Mouse (Mus musculus) bone marrow, adult 2 months (tissue): ENCODE data around the gene Luc7l3. TPM values are rescaled to one million over a fixed set of nuclear protein-coding genes. Genes with fewer than 3 reads are reported as not detected.

Source experiments
- H3K27ac ChIP-seq: fragments of 200-500 bp; 2 replicates; pipeline ENCODE4 v1.5.1; 2012; ENCODE audit warnings: low read depth, mild to moderate bottlenecking, control low read depth, inconsistent platforms, low read length; ENCODE audit not compliant: control insufficient read depth, poor library complexity, insufficient read depth
- H3K4me1 ChIP-seq: fragments of 200-500 bp; 2 replicates; pipeline ENCODE4 v1.6.1; 2011; ENCODE audit warnings: low read length; ENCODE audit not compliant: control insufficient read depth, insufficient read depth
- H3K4me3 ChIP-seq: fragments of 200-500 bp; replicated peaks from 2 replicates; pipeline ENCODE3; 2011; ENCODE audit warnings: mild to moderate bottlenecking, low read depth, low read length, control low read depth; ENCODE audit not compliant: control insufficient read depth
- CTCF ChIP-seq: fragments of 200-500 bp; IDR thresholded peaks from 2 replicates; pipeline ENCODE4 v1.5.1; 2011; ENCODE audit warnings: low read length, control low read depth; ENCODE audit not compliant: control insufficient read depth, insufficient read depth
- POLR2A ChIP-seq: fragments of 200-500 bp; IDR thresholded peaks from 2 replicates; pipeline ENCODE4 v1.6.1; 2011; ENCODE audit warnings: low read depth, mild to moderate bottlenecking, control low read depth, low read length, borderline replicate concordance; ENCODE audit not compliant: control insufficient read depth
- WGBS: fragments of 180-500 bp; shearing (Covaris S2); methylation state at CpG from one replicate; pipeline ENCODE4 v1.1.7; 2018; 5-methylcytosine and 5-hydroxymethylcytosine counted together
- polyA plus RNA-seq: library from polyadenylated mRNA; stranded (reverse); fragments of >200 nt; gene quantifications from 2 replicates; pipeline ENCODE4 v1.2.4, GENCODE M21; 2011; ENCODE audit warnings: low replicate concordance; ENCODE audit not compliant: missing spikeins, insufficient read depth, insufficient read length

Luc7l3 gene
- polyA plus RNA-seq, 1 experiment: 213 TPM

GRCm38 (mm10) chr11:94294996-94295845, 26.6 kb downstream of the Luc7l3 start:
- H3K27ac ChIP-seq: no peak overlapping the region
- WGBS: 91% methylated on average over 9 of the region's 9 CpGs
- TF ChIP-seq CTCF: no peak
- no peak for TF ChIP-seq POLR2A
- no peaks in the 10 kb centered on the region for H3K4me1 ChIP-seq
- H3K4me3 ChIP-seq: no peak overlapping the region

GRCm38 (mm10) chr11:94290062-94290740, 31.6 kb downstream of the Luc7l3 start:
- Histone ChIP-seq H3K4me1 (no peaks in the 10 kb centered on the region), H3K27ac (no peak overlapping the region; the same call in 1 of the 2 replicates), H3K4me3 (no peak overlapping the region)
- WGBS: 71% methylated on average over 10 of the region's 10 CpGs
- no peak for TF ChIP-seq POLR2A

GRCm38 (mm10) chr11:94287105-94287504, 34.7 kb downstream of the Luc7l3 start:
- TF ChIP-seq CTCF (no peak), POLR2A (no peak)
- H3K27ac ChIP-seq: no peak overlapping the region
- WGBS: 94% methylated on average over 5 of the region's 5 CpGs
- H3K4me1 ChIP-seq: no peaks in the 10 kb centered on the region
- H3K4me3 ChIP-seq: no peak overlapping the region

GRCm38 (mm10) chr11:94285886-94286574, 35.8 kb downstream of the Luc7l3 start:
- H3K27ac ChIP-seq: no peak overlapping the region
- no peaks in the 10 kb centered on the region for H3K4me1 ChIP-seq
- H3K4me3 ChIP-seq: no peak overlapping the region
- TF ChIP-seq CTCF (no peak), POLR2A (no peak)
- 86% methylated on average over 11 of the region's 11 CpGs for WGBS

GRCm38 (mm10) chr11:94283536-94284099, 38.2 kb downstream of the Luc7l3 start:
- WGBS: 92% methylated on average over 6 of the region's 6 CpGs
- H3K4me1 ChIP-seq: no peaks in the 10 kb centered on the region
- no peak for TF ChIP-seq POLR2A
- TF ChIP-seq CTCF: no peak

GRCm38 (mm10) chr11:94282291-94282690, 39.5 kb downstream of the Luc7l3 start:
- no peak overlapping the region for H3K27ac ChIP-seq
- WGBS: 62% methylated on average over 5 of the region's 5 CpGs
- H3K4me1 ChIP-seq: no peaks in the 10 kb centered on the region
- no peak overlapping the region for H3K4me3 ChIP-seq
- TF ChIP-seq CTCF: no peak
- no peak for TF ChIP-seq POLR2A

More at GRCm38 (mm10) chr11:94283536-94284099, 38.2 kb downstream of the Luc7l3 start:
- Histone ChIP-seq H3K27ac (no peak overlapping the region), H3K4me3 (no peak overlapping the region)

GRCm38 (mm10) chr11:94281199-94282181, 40.3 kb downstream of the Luc7l3 start, which contains the start of gene Gm21885:
TSS of gene Gm21885 (plus strand) at chr11:94281873.
- TF ChIP-seq POLR2A (no peak), CTCF (no peak)
- no peak within 1 kb of the TSS for H3K27ac ChIP-seq
- 70% methylated on average over 11 of the region's 11 CpGs for WGBS
- H3K4me3 ChIP-seq: no peak within 1 kb of the TSS
- no peaks in the 10 kb centered on the region for H3K4me1 ChIP-seq
